Mouse (Mus musculus) liver, embryonic 14.5 days (tissue): ENCODE measurements around the gene Vsig2. TPM values are rescaled to one million over a fixed set of nuclear protein-coding genes. Genes with fewer than 3 reads are reported as not detected.

ENCODE experiments used
- ATAC-seq: fragments of 200-750 bp; cut with Nextera tagmentation; 2 replicates; pipeline ENCODE4 v1.8.0; 2017; ENCODE audit warnings: moderate number of reproducible peaks, mild to moderate bottlenecking, moderate library complexity; ENCODE audit not compliant: insufficient read depth
- DNase-seq, 3 experiments: peaks; one replicate each; pipeline ENCODE4 v3.0.0-alpha.2; 2012 to 2013; ENCODE audit warnings: low read depth in 3 of 3, low spot score in 3 of 3
- H3K27ac ChIP-seq: fragments of 300-500 bp; sonication (generic); 2 replicates; pipeline ENCODE4 v1.5.1; 2014; ENCODE audit warnings: moderate library complexity, mild to moderate bottlenecking, control low read depth, inconsistent platforms
- H3K27me3 ChIP-seq: fragments of 300-500 bp; sonication (generic); 2 replicates; pipeline ENCODE4 v1.6.1; 2014; ENCODE audit warnings: mild to moderate bottlenecking, low read length, moderate library complexity; ENCODE audit not compliant: control insufficient read depth, insufficient read depth
- H3K36me3 ChIP-seq: fragments of 300-500 bp; sonication (generic); replicated peaks from 2 replicates; pipeline ENCODE4 v1.6.1; 2014; ENCODE audit warnings: low read depth; ENCODE audit not compliant: control insufficient read depth, insufficient read depth
- H3K4me1 ChIP-seq, 2 experiments: fragments of 200-500 bp in 1 of 2; fragments of 300-500 bp in 1 of 2; sonication (generic) in 1 of 2; replicated peaks; 2 replicates each; pipeline ENCODE4 v1.6.1; 2012 to 2014; ENCODE audit warnings: antibody characterized with exemption in 1 of 2, inconsistent platforms in 1 of 2, low read length in 1 of 2; ENCODE audit not compliant: control insufficient read depth in 2 of 2, insufficient read depth in 2 of 2
- H3K4me2 ChIP-seq: fragments of 300-500 bp; sonication (generic); 2 replicates; pipeline ENCODE4 v1.6.1; 2014; ENCODE audit warnings: low read depth, mild to moderate bottlenecking, control low read depth, moderate library complexity
- H3K4me3 ChIP-seq, 2 experiments: fragments of 200-500 bp in 1 of 2; fragments of 300-500 bp in 1 of 2; sonication (generic) in 1 of 2; 2 replicates each; pipeline ENCODE4 v1.5.1; 2012 to 2014; ENCODE audit warnings: low read depth in 2 of 2, low read length in 2 of 2, mild to moderate bottlenecking in 2 of 2, control low read depth in 1 of 2, inconsistent platforms in 1 of 2, moderate library complexity in 1 of 2; ENCODE audit not compliant: insufficient read depth in 1 of 2
- H3K9ac ChIP-seq: fragments of 300-500 bp; sonication (generic); replicated peaks from 2 replicates; pipeline ENCODE4 v1.6.1; 2014; ENCODE audit warnings: mild to moderate bottlenecking, control low read depth, moderate library complexity
- H3K9me3 ChIP-seq: fragments of 300-500 bp; sonication (generic); 2 replicates; pipeline ENCODE4 v1.6.1; 2016; ENCODE audit warnings: low read length, mixed read lengths; ENCODE audit not compliant: control insufficient read depth
- CTCF ChIP-seq: IDR thresholded peaks from 2 replicates; pipeline ENCODE4 v1.5.1; 2016; ENCODE audit warnings: antibody characterized with exemption, low read depth, control low read depth
- EP300 ChIP-seq: IDR thresholded peaks from 2 replicates; pipeline ENCODE4 v1.6.1; 2016; ENCODE audit warnings: antibody characterized with exemption, low read depth
- WGBS: fragments of 180-500 bp; shearing (Covaris S2); extraction: QIAGEN DNeasy Blood & Tissue Kit; methylation state at CpG from one replicate; pipeline ENCODE4 v1.1.7; 2014; ENCODE audit not compliant: insufficient replicate concordance; 5-methylcytosine and 5-hydroxymethylcytosine counted together
- polyA plus RNA-seq, 2 experiments: library from polyadenylated mRNA; depleted of rRNA in 1 of 2; stranded (reverse) in 1 of 2; unstranded in 1 of 2; fragments of >200 nt; fragmentation: Nextera tagmentation in 1 of 2; extraction: Ambion mirVana in 1 of 2; gene quantifications; 2 replicates each; pipeline versions ENCODE4 v1.2.1 to v1.2.3; 2012 to 2014

Gene Vsig2
- polyA plus RNA-seq, 2 experiments = 0.36 to 0.70 TPM

- Histone ChIP-seq H3K4me2 (no peak overlapping the region), H3K4me3 (no peak overlapping the region), H3K9ac (no peak overlapping the region), H3K27me3 (no peaks in the 10 kb centered on the region), H3K9me3 (no peaks in the 10 kb centered on the region), H3K27ac (no peak overlapping the region), H3K36me3 (no peaks in the 10 kb centered on the region), H3K4me1 (no peaks in the 10 kb centered on the region)
- ATAC-seq = no peak
- 86% methylated on average over 1 of the region's 1 CpGs for WGBS
- TF ChIP-seq CTCF (no peak), EP300 (no peak)
- no peak for DNase-seq
Measured at GRCm38 (mm10) chr9:37501170-37501569, 37.9 kb upstream of the Vsig2 start.

- Histone ChIP-seq H3K27me3 (no peaks in the 10 kb centered on the region), H3K27ac (no peak overlapping the region), H3K36me3 (no peaks in the 10 kb centered on the region), H3K4me2 (no peak overlapping the region), H3K4me3 (no peak overlapping the region), H3K9ac (no peak overlapping the region), H3K9me3 (no peaks in the 10 kb centered on the region), H3K4me1 (no peaks in the 10 kb centered on the region)
- TF ChIP-seq CTCF (peak; percentile 38; the same call in 1 of the 2 replicates), EP300 (no peak)
- no peak for ATAC-seq
- DNase-seq = no peak
Measured at GRCm38 (mm10) chr9:37504348-37504747, 34.7 kb upstream of the Vsig2 start.

- H3K9ac ChIP-seq = no peak overlapping the region
- no peaks in the 10 kb centered on the region for H3K4me1 ChIP-seq
- H3K9me3 ChIP-seq = no peaks in the 10 kb centered on the region
- no peaks in the 10 kb centered on the region for H3K27me3 ChIP-seq
- ATAC-seq (no peak), DNase-seq (no peak)
- H3K4me2 ChIP-seq = no peak overlapping the region
- 92% methylated on average over 1 of the region's 1 CpGs for WGBS
- no peak overlapping the region for H3K4me3 ChIP-seq
- H3K36me3 ChIP-seq = no peaks in the 10 kb centered on the region
- no peak overlapping the region for H3K27ac ChIP-seq
- no peak for TF ChIP-seq CTCF
- no peak for TF ChIP-seq EP300
Measured at GRCm38 (mm10) chr9:37506023-37506422, 33.0 kb upstream of the Vsig2 start.

- WGBS = 63% methylated on average over 2 of the region's 2 CpGs
- H3K4me2 ChIP-seq = no peak overlapping the region
- peaks cover 2% of the 10 kb centered on the region in 2 experiments for H3K4me1 ChIP-seq
- H3K4me3 ChIP-seq = no peak overlapping the region
- H3K9ac ChIP-seq = no peak overlapping the region
- H3K36me3 ChIP-seq = no peaks in the 10 kb centered on the region
- ATAC-seq (peak; percentile 37; the same call in 1 of the 2 replicates), DNase-seq (no peak)
- TF ChIP-seq CTCF (peak; percentile 61), EP300 (no peak)
- H3K27ac ChIP-seq = no peak overlapping the region
- no peaks in the 10 kb centered on the region for H3K9me3 ChIP-seq
- no peaks in the 10 kb centered on the region for H3K27me3 ChIP-seq
Measured at GRCm38 (mm10) chr9:37512097-37512496, 27.0 kb upstream of the Vsig2 start.

- Histone ChIP-seq H3K9ac (no peak overlapping the region), H3K27ac (no peak overlapping the region), H3K27me3 (no peaks in the 10 kb centered on the region), H3K9me3 (no peaks in the 10 kb centered on the region), H3K4me1 (peaks cover 6 to 10% of the 10 kb centered on the region in 2 experiments), H3K36me3 (no peaks in the 10 kb centered on the region), H3K4me3 (no peak overlapping the region), H3K4me2 (no peak overlapping the region)
- WGBS = 62% methylated on average over 3 of the region's 3 CpGs
- no peak for DNase-seq
- no peak for ATAC-seq
- TF ChIP-seq EP300 = no peak
- TF ChIP-seq CTCF = no peak
Measured at GRCm38 (mm10) chr9:37514456-37514855, 24.6 kb upstream of the Vsig2 start.

- 6% methylated on average over 1 of the region's 1 CpGs for WGBS
- no peak overlapping the region for H3K9ac ChIP-seq
- H3K27ac ChIP-seq = no peak overlapping the region
- H3K9me3 ChIP-seq = no peaks in the 10 kb centered on the region
- TF ChIP-seq CTCF = no peak
- TF ChIP-seq EP300 = peak; percentile 84
- ATAC-seq = peak; percentile 90
- H3K36me3 ChIP-seq = no peaks in the 10 kb centered on the region
- peaks cover 6 to 10% of the 10 kb centered on the region in 2 experiments for H3K4me1 ChIP-seq
- no peaks in the 10 kb centered on the region for H3K27me3 ChIP-seq
- H3K4me2 ChIP-seq = no peak overlapping the region
- DNase-seq = peak; percentile 44 to 60 (median 53)
- no peak overlapping the region for H3K4me3 ChIP-seq
Measured at GRCm38 (mm10) chr9:37517467-37517866, 21.6 kb upstream of the Vsig2 start.
